Mouse (Mus musculus) heart, embryonic 12.5 days (tissue): ENCODE results near the gene Cdc5l. TPM values are rescaled to one million over a fixed set of nuclear protein-coding genes. Genes with fewer than 3 reads are reported as not detected.
A peak's percentile ranks its signal among the peaks of the same experiment; 100 is the strongest.
"Not testable (repeated sequence)": the region's sequence is repeated elsewhere in the genome, so short reads cannot be mapped to it uniquely, and the experiment has no call there.

ENCODE experiments used
- ATAC-seq: fragments of 200-750 bp; cut with Nextera tagmentation; 2 replicates; pipeline ENCODE4 v1.8.0; 2017; ENCODE audit warnings: moderate TSS enrichment, moderate library complexity; ENCODE audit not compliant: insufficient number of reproducible peaks, low FRiP score
- H3K27ac ChIP-seq: fragments of 300-500 bp; sonication (generic); 2 replicates; pipeline ENCODE4 v1.5.1; 2016; ENCODE audit warnings: mild to moderate bottlenecking, moderate library complexity; ENCODE audit not compliant: poor library complexity, severe bottlenecking
- H3K27me3 ChIP-seq: fragments of 300-500 bp; sonication (generic); replicated peaks from 2 replicates; pipeline ENCODE4 v1.6.1; 2016; ENCODE audit warnings: mild to moderate bottlenecking, moderate library complexity
- H3K36me3 ChIP-seq: fragments of 300-500 bp; sonication (generic); 2 replicates; pipeline ENCODE4 v1.6.1; 2016; ENCODE audit warnings: mild to moderate bottlenecking, moderate library complexity
- H3K4me1 ChIP-seq: fragments of 300-500 bp; sonication (generic); replicated peaks from 2 replicates; pipeline ENCODE4 v1.6.1; 2016; ENCODE audit warnings: mild to moderate bottlenecking
- H3K4me2 ChIP-seq: fragments of 300-500 bp; sonication (generic); 2 replicates; pipeline ENCODE4 v1.6.1; 2016; ENCODE audit warnings: mild to moderate bottlenecking, moderate library complexity
- H3K4me3 ChIP-seq: fragments of 300-500 bp; sonication (generic); 2 replicates; pipeline ENCODE4 v1.5.1; 2016; ENCODE audit warnings: mild to moderate bottlenecking
- H3K9ac ChIP-seq: fragments of 300-500 bp; sonication (generic); 2 replicates; pipeline ENCODE4 v1.6.1; 2016; ENCODE audit warnings: mild to moderate bottlenecking, moderate library complexity
- H3K9me3 ChIP-seq: fragments of 300-500 bp; sonication (generic); replicated peaks from 2 replicates; pipeline ENCODE4 v1.6.1; 2016; ENCODE audit warnings: mild to moderate bottlenecking, moderate library complexity
- WGBS: fragments of 180-500 bp; shearing (Covaris S2); methylation state at CpG from one replicate; pipeline ENCODE4 v1.1.7; 2016; 5-methylcytosine and 5-hydroxymethylcytosine counted together
- polyA plus RNA-seq: library from polyadenylated mRNA; unstranded; fragments of >200 nt; fragmentation: Nextera tagmentation; extraction: Ambion mirVana; gene quantifications from 2 replicates; pipeline ENCODE4 v1.2.1, GENCODE M21; 2016

Gene Cdc5l
- polyA plus RNA-seq, 1 experiment from 2014 or later = 49.9 TPM

DNA sequence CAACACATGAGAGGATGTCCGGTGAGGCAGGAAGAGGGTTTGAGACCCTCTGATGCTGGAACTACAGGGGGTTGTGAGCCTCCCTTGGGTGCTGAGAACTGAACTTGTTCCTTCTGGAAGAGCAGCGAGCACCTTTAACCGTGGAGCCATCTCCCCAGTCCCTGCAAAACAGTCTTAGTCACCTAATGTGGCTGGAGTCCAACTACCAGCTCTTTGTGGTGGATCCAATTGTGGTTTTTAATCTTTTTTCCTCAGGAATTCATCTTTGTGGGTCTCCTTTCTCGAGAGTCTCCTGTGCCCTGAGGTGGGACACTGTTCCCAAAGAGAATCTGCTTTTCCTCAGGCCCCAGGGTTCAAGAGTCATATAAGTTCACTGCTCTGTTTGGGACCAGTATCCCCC lies 12.4 kb upstream of the Cdc5l start:
- Histone ChIP-seq H3K9ac (no peak overlapping the region), H3K27me3 (no peaks in the 10 kb centered on the region), H3K4me2 (no peak overlapping the region), H3K4me1 (peaks cover 4% of the 10 kb centered on the region), H3K36me3 (peaks cover 7% of the 10 kb centered on the region; the same call in 1 of the 2 replicates), H3K9me3 (no peaks in the 10 kb centered on the region), H3K4me3 (no peak overlapping the region), H3K27ac (no peak overlapping the region)
- ATAC-seq = no peak
- 79% methylated on average over 4 of the region's 4 CpGs for WGBS

GRCm38 (mm10) chr17:45434262-45434590 lies 689 bp upstream of the Cdc5l start:
- H3K9ac ChIP-seq = peak overlapping the region; percentile 89
- H3K27me3 ChIP-seq = no peaks in the 10 kb centered on the region
- peak overlapping the region; percentile 98 for H3K27ac ChIP-seq
- no peaks in the 10 kb centered on the region for H3K9me3 ChIP-seq
- WGBS = 5% methylated on average over 12 of the region's 12 CpGs
- peaks cover 18% of the 10 kb centered on the region for H3K4me1 ChIP-seq
- H3K4me2 ChIP-seq = peak overlapping the region; percentile 92
- peaks cover 13% of the 10 kb centered on the region for H3K36me3 ChIP-seq
- peak overlapping the region; percentile 94 for H3K4me3 ChIP-seq
- no peak for ATAC-seq

GRCm38 (mm10) chr17:45432706-45433398 lies 685 bp downstream of the Cdc5l start:
- Histone ChIP-seq H3K4me2 (peak overlapping the region; percentile 92), H3K9ac (peak overlapping the region; percentile 89), H3K9me3 (no peaks in the 10 kb centered on the region), H3K27me3 (no peaks in the 10 kb centered on the region), H3K36me3 (peaks cover 11% of the 10 kb centered on the region), H3K4me1 (peaks cover 18% of the 10 kb centered on the region), H3K4me3 (peak overlapping the region; percentile 94), H3K27ac (peak overlapping the region; percentile 98)
- WGBS = 1% methylated on average over 61 of the region's 62 CpGs
- ATAC-seq = peak; percentile 80

DNA sequence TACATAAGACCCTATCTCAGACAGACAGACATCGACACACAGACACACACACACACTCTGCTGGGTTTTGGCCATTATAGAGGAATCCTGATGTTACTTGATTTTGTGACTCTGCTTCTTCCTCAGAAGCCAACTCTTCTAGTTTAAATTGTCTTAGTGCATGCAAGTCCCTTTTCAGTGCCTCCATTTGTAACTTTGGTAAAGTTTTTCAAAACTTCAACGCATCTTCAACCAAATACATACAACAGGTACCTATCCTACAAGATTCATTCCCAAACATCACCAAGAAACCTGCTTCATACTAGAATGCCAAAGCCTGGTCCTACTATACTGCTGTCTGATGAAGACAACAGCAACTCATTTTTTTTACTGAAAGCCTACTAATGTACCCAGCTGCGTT lies 1.5 kb downstream of the Cdc5l start:
- WGBS = 74% methylated on average over 3 of the region's 3 CpGs
- Histone ChIP-seq H3K4me3 (peak overlapping the region; percentile 94), H3K36me3 (peaks cover 15% of the 10 kb centered on the region), H3K27me3 (no peaks in the 10 kb centered on the region), H3K9me3 (no peaks in the 10 kb centered on the region), H3K27ac (no peak overlapping the region), H3K4me2 (peak overlapping the region; percentile 92), H3K9ac (peak overlapping the region; percentile 89), H3K4me1 (peaks cover 18% of the 10 kb centered on the region)
- ATAC-seq = no peak

DNA sequence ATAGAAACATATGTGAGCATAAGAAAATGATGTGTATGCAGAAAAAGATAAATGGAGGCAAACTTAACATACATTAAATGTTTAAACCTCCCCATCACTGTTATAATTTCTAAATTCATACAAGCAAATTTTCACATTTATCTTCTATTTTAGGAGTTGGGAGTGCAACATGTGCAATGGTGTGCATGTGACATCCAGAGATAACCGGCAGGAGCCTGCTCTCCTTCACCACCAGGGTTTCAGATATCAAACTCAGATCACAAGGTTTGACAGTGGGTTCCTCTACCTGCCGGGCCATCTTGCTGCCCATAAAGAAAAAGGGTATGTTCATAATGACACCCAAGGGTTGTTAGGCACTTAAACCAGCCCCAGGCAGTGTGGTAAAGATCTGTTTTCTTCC lies 16.1 kb downstream of the Cdc5l start:
- WGBS = 78% methylated on average over 2 of the region's 2 CpGs
- Histone ChIP-seq H3K27me3 (no peaks in the 10 kb centered on the region), H3K9ac (no peak overlapping the region), H3K27ac (no peak overlapping the region), H3K9me3 (no peaks in the 10 kb centered on the region), H3K4me3 (no peak overlapping the region), H3K4me2 (no peak overlapping the region), H3K4me1 (no peaks in the 10 kb centered on the region), H3K36me3 (peaks cover 66% of the 10 kb centered on the region)
- ATAC-seq = no peak

DNA sequence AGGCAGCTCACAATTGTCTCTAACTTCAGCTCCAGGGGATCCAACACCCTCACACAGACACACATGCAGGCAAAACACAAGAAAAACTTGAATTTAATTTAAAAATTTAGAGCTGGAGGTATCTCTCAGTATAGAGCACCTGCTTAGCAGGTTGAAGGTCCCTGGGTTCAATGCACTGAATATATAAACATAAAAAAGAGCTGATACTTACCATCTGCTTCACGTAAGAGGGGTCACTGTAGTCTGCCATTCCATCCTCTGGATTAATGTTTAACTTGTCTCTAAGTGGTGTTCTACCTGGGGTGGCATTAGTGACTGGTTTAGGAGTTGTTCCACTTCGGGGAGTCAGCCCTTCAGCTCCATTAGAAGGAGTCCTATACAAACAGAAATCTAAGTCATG lies 21.9 kb downstream of the Cdc5l start:
- not testable (repeated sequence) for ATAC-seq, H3K27ac ChIP-seq, H3K9me3 ChIP-seq, H3K4me3 ChIP-seq, H3K4me1 ChIP-seq, H3K9ac ChIP-seq, H3K27me3 ChIP-seq, H3K4me2 ChIP-seq
- H3K36me3 ChIP-seq = peaks cover 81% of the 10 kb centered on the region
- WGBS = 95% methylated on average over 2 of the region's 2 CpGs

DNA sequence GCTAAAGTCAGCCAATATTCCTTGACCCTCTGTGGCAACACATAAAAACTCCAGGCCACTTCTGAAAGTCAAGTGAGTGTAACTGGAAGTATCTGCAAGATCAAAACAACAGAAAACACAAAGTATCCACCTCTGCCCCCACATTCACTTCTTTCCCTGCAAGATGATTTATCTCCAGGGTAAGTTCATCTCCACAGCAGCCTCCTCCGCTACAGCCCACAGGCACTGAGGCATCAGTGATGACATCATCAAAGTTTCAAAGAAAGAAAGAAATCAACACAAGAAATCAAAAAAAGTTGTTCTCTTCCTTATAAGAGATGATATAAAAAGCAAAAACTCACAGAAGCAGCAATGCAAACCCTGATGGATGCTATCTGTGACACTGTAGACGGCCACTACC lies 24.8 kb downstream of the Cdc5l start:
- ATAC-seq = no peak
- Histone ChIP-seq H3K4me3 (no peak overlapping the region), H3K9ac (no peak overlapping the region), H3K4me1 (no peaks in the 10 kb centered on the region), H3K36me3 (peaks cover 86% of the 10 kb centered on the region), H3K27ac (no peak overlapping the region), H3K9me3 (no peaks in the 10 kb centered on the region), H3K4me2 (no peak overlapping the region), H3K27me3 (no peaks in the 10 kb centered on the region)
- WGBS = 86% methylated on average over 2 of the region's 2 CpGs

DNA sequence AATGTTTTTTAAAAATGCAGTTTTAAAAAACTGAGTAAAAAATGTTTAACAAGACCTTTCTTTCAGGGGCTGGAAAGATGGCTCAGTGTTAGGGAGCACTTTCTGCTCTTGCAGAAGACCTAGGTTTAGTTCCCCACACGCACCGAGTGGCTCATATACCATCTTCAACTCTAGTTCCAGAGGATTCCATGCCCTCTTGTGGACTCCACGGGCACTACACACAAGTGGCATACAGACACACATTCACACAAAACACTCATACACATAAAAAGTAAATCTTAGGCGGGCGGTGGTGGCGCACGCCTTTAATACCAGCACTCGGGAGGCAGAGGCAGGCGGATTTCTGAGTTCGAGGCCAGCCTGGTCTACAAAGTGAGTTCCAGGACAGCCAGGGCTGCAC lies 27.3 kb downstream of the Cdc5l start:
- H3K9ac ChIP-seq = no peak overlapping the region
- WGBS = 94% methylated on average over 10 of the region's 10 CpGs
- H3K4me1 ChIP-seq = peaks cover 4% of the 10 kb centered on the region; the same call in 1 of the 2 replicates
- H3K27ac ChIP-seq = no peak overlapping the region
- ATAC-seq = no peak
- no peaks in the 10 kb centered on the region for H3K9me3 ChIP-seq
- H3K36me3 ChIP-seq = peaks cover 68% of the 10 kb centered on the region
- H3K27me3 ChIP-seq = no peaks in the 10 kb centered on the region
- H3K4me3 ChIP-seq = no peak overlapping the region
- H3K4me2 ChIP-seq = no peak overlapping the region

- ATAC-seq = no peak
- H3K27me3 ChIP-seq = no peaks in the 10 kb centered on the region
- no peaks in the 10 kb centered on the region for H3K9me3 ChIP-seq
- peaks cover 25% of the 10 kb centered on the region for H3K4me1 ChIP-seq
- H3K36me3 ChIP-seq = peaks cover 47% of the 10 kb centered on the region
- no peak overlapping the region for H3K4me3 ChIP-seq
- no peak overlapping the region for H3K4me2 ChIP-seq
- WGBS = 25% methylated on average over 3 of the region's 3 CpGs
- no peak overlapping the region for H3K27ac ChIP-seq
- no peak overlapping the region for H3K9ac ChIP-seq
These were observed 30.3 kb downstream of the Cdc5l start for GRCm38 (mm10) chr17:45403207-45403606.

DNA sequence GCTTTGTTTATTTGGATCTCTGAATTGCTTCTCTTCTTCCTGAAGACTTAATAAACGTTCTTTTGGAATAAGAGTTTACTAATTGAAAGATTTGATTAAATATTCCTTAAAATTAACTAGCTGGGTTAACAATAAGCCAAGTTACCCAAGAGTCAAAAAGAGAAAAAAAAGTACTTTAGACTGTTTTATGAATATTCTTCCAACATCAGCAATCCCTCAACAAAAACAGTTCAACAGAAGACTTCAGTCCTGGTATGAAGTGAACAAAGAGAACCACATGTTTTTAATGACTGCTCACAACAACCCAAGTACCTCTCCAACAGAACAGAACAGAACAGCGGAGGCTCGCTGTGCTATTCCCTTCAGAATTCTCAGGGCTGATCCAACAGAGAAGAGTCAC lies 30.9 kb downstream of the Cdc5l start:
- no peaks in the 10 kb centered on the region for H3K9me3 ChIP-seq
- no peaks in the 10 kb centered on the region for H3K27me3 ChIP-seq
- H3K36me3 ChIP-seq = peaks cover 48% of the 10 kb centered on the region
- ATAC-seq = no peak
- no peak overlapping the region for H3K4me2 ChIP-seq
- no peak overlapping the region for H3K4me3 ChIP-seq
- no peak overlapping the region for H3K27ac ChIP-seq
- WGBS = 82% methylated on average over 3 of the region's 3 CpGs
- H3K4me1 ChIP-seq = peaks cover 25% of the 10 kb centered on the region
- no peak overlapping the region for H3K9ac ChIP-seq

- H3K9ac ChIP-seq = no peak overlapping the region
- H3K36me3 ChIP-seq = peaks cover 44% of the 10 kb centered on the region
- H3K4me2 ChIP-seq = no peak overlapping the region
- no peak overlapping the region for H3K27ac ChIP-seq
- no peaks in the 10 kb centered on the region for H3K9me3 ChIP-seq
- peaks cover 25% of the 10 kb centered on the region for H3K4me1 ChIP-seq
- no peaks in the 10 kb centered on the region for H3K27me3 ChIP-seq
- ATAC-seq = no peak
- 86% methylated on average over 1 of the region's 1 CpGs for WGBS
- no peak overlapping the region for H3K4me3 ChIP-seq
These were observed 31.4 kb downstream of the Cdc5l start for GRCm38 (mm10) chr17:45402126-45402525.
